Mouse (Mus musculus) kidney, postnatal 0 days (tissue): Measurements from ENCODE around the gene Hoxa11. TPM values are rescaled to one million over a fixed set of nuclear protein-coding genes. Genes with fewer than 3 reads are reported as not detected.

Experiments used
- ATAC-seq: fragments of 200-750 bp; cut with Nextera tagmentation; replicated peaks from 2 replicates; pipeline ENCODE4 v1.8.0; 2017; ENCODE audit warnings: low read depth, moderate number of reproducible peaks, moderate TSS enrichment, moderate library complexity; ENCODE audit not compliant: low FRiP score
- DNase-seq: peaks from one replicate; pipeline ENCODE4 v3.0.0-alpha.2; 2016; ENCODE audit warnings: low spot score
- H3K27ac ChIP-seq: fragments of 300-500 bp; sonication (generic); 2 replicates; pipeline ENCODE4 v1.5.1; 2014; ENCODE audit warnings: mild to moderate bottlenecking
- H3K27me3 ChIP-seq: fragments of 300-500 bp; sonication (generic); 2 replicates; pipeline ENCODE4 v1.6.1; 2014; ENCODE audit warnings: low read length, mixed read lengths; ENCODE audit not compliant: insufficient read depth
- H3K36me3 ChIP-seq: fragments of 300-500 bp; sonication (generic); 2 replicates; pipeline ENCODE4 v1.6.1; 2014; ENCODE audit warnings: low read length, mixed read lengths; ENCODE audit not compliant: insufficient read depth
- H3K4me1 ChIP-seq: fragments of 300-500 bp; sonication (generic); replicated peaks from 2 replicates; pipeline ENCODE4 v1.6.1; 2014; ENCODE audit warnings: antibody characterized with exemption, low read length, mixed read lengths; ENCODE audit not compliant: insufficient read depth
- H3K4me2 ChIP-seq: fragments of 300-500 bp; sonication (generic); 2 replicates; pipeline ENCODE4 v1.6.1; 2014; ENCODE audit warnings: mild to moderate bottlenecking, low read length, moderate library complexity, mixed read lengths
- H3K4me3 ChIP-seq: fragments of 300-500 bp; sonication (generic); replicated peaks from 2 replicates; pipeline ENCODE4 v1.5.1; 2014; ENCODE audit warnings: low read depth, low read length
- H3K9ac ChIP-seq: fragments of 300-500 bp; sonication (generic); 2 replicates; pipeline ENCODE4 v1.6.1; 2014; ENCODE audit warnings: low read depth, low read length
- H3K9me3 ChIP-seq: fragments of 300-500 bp; sonication (generic); replicated peaks from 2 replicates; pipeline ENCODE4 v1.6.1; 2016; ENCODE audit warnings: low read length, inconsistent platforms, mixed read lengths
- CTCF ChIP-seq: IDR thresholded peaks from 2 replicates; pipeline ENCODE4 v1.5.1; 2016; ENCODE audit warnings: antibody characterized with exemption, low read depth, mild to moderate bottlenecking, moderate library complexity
- WGBS: fragments of 180-500 bp; shearing (Covaris S2); extraction: QIAGEN DNeasy Blood & Tissue Kit; methylation state at CpG from one replicate; pipeline ENCODE4 v1.1.7; 2014; 5-methylcytosine and 5-hydroxymethylcytosine counted together
- polyA plus RNA-seq: library from polyadenylated mRNA; unstranded; fragments of >200 nt; fragmentation: Nextera tagmentation; extraction: Ambion mirVana; gene quantifications from 2 replicates; pipeline ENCODE4 v1.2.1, GENCODE M21; 2015

The Hoxa11 gene
- polyA plus RNA-seq, 1 experiment from 2014 or later = 27.7 TPM

GRCm38 (mm10) chr6:52249415-52249738 is 3.8 kb upstream of the Hoxa11 start:
- H3K9ac ChIP-seq = peak overlapping the region; percentile 52; the same call in 1 of the 2 replicates
- peak overlapping the region; percentile 78; the same call in 1 of the 2 replicates for H3K27ac ChIP-seq
- ATAC-seq (no peak), DNase-seq (no peak)
- no peaks in the 10 kb centered on the region for H3K9me3 ChIP-seq
- WGBS = 14% methylated on average over 16 of the region's 16 CpGs
- peak overlapping the region; percentile 90 for H3K4me2 ChIP-seq
- peaks cover 25% of the 10 kb centered on the region for H3K27me3 ChIP-seq
- peaks cover 22% of the 10 kb centered on the region for H3K4me1 ChIP-seq
- H3K4me3 ChIP-seq = peak overlapping the region; percentile 72
- H3K36me3 ChIP-seq = no peaks in the 10 kb centered on the region
- no peak for TF ChIP-seq CTCF

- Histone ChIP-seq H3K27me3 (peaks cover 20% of the 10 kb centered on the region), H3K9me3 (no peaks in the 10 kb centered on the region), H3K27ac (peak overlapping the region; percentile 78), H3K4me1 (peaks cover 19% of the 10 kb centered on the region), H3K9ac (peak overlapping the region; percentile 60), H3K4me2 (peak overlapping the region; percentile 90), H3K4me3 (peak overlapping the region; percentile 72), H3K36me3 (no peaks in the 10 kb centered on the region)
- 11% methylated on average over 27 of the region's 27 CpGs for WGBS
- TF ChIP-seq CTCF = no peak
- DNase-seq = peak; percentile 77
- no peak for ATAC-seq
These were observed 3.2 kb upstream of the Hoxa11 start for GRCm38 (mm10) chr6:52248638-52249414.

DNA sequence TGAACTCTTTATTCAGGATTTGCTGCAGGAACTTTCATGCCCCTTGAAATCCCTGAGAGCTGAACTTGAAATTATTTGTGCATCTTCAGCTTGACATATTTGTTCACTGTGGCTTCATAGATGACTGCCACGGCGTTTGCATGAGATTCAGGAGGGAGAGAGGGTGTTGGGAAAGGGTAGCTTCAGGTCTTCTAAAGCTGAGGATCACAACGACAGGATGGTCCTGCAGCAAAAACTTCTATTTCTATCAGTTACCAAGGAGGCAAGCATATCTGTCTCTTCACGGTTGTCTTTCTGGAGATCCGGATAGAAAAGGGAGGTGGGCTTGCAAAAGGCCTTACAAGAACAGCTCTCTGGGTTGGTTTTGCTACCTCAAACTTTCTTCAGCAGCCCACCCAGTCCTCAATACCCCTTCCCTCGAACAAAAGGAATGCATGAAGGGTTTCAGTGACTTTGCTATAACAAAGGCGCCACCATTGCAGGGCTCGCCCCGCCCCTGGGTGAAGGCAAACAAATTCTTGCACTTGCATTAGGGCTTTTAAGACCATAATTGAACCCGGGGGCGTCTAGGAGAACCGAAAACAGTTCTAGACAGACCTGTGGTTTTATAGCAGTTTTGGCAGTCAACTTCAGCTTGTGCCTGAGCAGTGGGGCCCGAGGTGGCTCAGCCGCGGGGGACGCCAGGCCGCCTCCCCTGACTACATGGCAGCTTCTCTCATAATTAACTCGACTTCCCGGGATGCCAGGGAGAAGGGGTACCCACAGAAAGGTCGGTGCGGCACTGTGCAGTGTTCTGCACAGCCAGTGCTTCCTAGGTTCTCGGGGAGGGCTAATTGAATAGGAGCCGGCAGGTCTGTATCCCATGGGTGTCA is 2.4 kb upstream of the Hoxa11 start:
- peak overlapping the region; percentile 90 for H3K4me2 ChIP-seq

GRCm38 (mm10) chr6:52246916-52247315 is 1.3 kb upstream of the Hoxa11 start:
- DNase-seq = no peak
- WGBS = 15% methylated on average over 3 of the region's 3 CpGs
- TF ChIP-seq CTCF = no peak
- peaks cover 13% of the 10 kb centered on the region for H3K4me1 ChIP-seq
- H3K27ac ChIP-seq = peak overlapping the region; percentile 88
- no peak for ATAC-seq
- H3K9me3 ChIP-seq = no peaks in the 10 kb centered on the region
- peaks cover 10% of the 10 kb centered on the region; the same call in 1 of the 2 replicates for H3K27me3 ChIP-seq
- peak overlapping the region; percentile 72 for H3K4me3 ChIP-seq
- H3K36me3 ChIP-seq = no peaks in the 10 kb centered on the region
- peak overlapping the region; percentile 93 for H3K9ac ChIP-seq
- H3K4me2 ChIP-seq = peak overlapping the region; percentile 90

More for the DNA sequence above, 2.4 kb upstream of the Hoxa11 start:
- DNase-seq (no peak), ATAC-seq (no peak)
- H3K4me1 ChIP-seq = peaks cover 13% of the 10 kb centered on the region
- no peaks in the 10 kb centered on the region for H3K9me3 ChIP-seq
- no peak for TF ChIP-seq CTCF
- H3K4me3 ChIP-seq = peak overlapping the region; percentile 72
- peak overlapping the region; percentile 60 for H3K9ac ChIP-seq
- peak overlapping the region; percentile 78 for H3K27ac ChIP-seq
- peaks cover 20% of the 10 kb centered on the region for H3K27me3 ChIP-seq
- 10% methylated on average over 23 of the region's 23 CpGs for WGBS
- H3K36me3 ChIP-seq = no peaks in the 10 kb centered on the region

DNA sequence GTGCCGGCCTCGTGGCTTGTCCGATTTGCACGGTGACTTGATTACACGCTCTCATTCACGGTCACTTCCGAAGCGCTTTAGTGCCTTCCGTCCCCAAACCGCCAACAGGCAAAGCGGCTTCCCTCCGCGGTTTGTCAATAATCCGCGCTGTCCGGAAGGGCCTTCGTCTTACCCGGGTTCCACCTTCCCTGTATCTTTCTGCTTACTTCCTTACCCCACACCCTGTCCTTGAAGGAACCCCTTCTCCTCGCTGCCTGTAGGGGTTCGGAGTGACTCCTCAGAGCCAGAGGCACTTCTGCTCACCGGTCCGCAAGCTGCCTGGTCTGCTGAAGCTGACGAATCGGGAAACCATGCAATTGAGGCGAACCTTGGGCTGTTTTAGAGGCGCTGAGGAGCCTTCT is 793 bp upstream of the Hoxa11 start:
- Histone ChIP-seq H3K4me3 (peak overlapping the region; percentile 72), H3K27me3 (peaks cover 4% of the 10 kb centered on the region; the same call in 1 of the 2 replicates), H3K9ac (peak overlapping the region; percentile 93), H3K36me3 (no peaks in the 10 kb centered on the region), H3K4me2 (peak overlapping the region; percentile 90), H3K27ac (peak overlapping the region; percentile 88), H3K4me1 (peaks cover 15% of the 10 kb centered on the region), H3K9me3 (no peaks in the 10 kb centered on the region)
- 2% methylated on average over 26 of the region's 26 CpGs for WGBS
- DNase-seq (no peak), ATAC-seq (no peak)
- no peak for TF ChIP-seq CTCF

- H3K27me3 ChIP-seq = no peaks in the 10 kb centered on the region
- no peak for TF ChIP-seq CTCF
- H3K36me3 ChIP-seq = no peaks in the 10 kb centered on the region
- peak overlapping the region; percentile 90 for H3K4me2 ChIP-seq
- ATAC-seq (peak; percentile 25), DNase-seq (no peak)
- no peaks in the 10 kb centered on the region for H3K9me3 ChIP-seq
- peak overlapping the region; percentile 72 for H3K4me3 ChIP-seq
- H3K4me1 ChIP-seq = peaks cover 22% of the 10 kb centered on the region
- H3K27ac ChIP-seq = peak overlapping the region; percentile 88
- under 1% methylated on average over 69 of the region's 71 CpGs for WGBS
- peak overlapping the region; percentile 93 for H3K9ac ChIP-seq
These were observed 412 bp downstream of the Hoxa11 start for GRCm38 (mm10) chr6:52245040-52245756.
